Mouse (Mus musculus) myocyte (in vitro differentiated cells): ENCODE measurements at regions not wholly inside any gene's neighbourhood (a gene's known extent, or its start where the extent isn't known, plus 50 kb on each side); places are given as distances from the start of the nearest gene placed in this dataset.

Source experiments
- MAX ChIP-seq: IDR thresholded peaks from one replicate; pipeline ENCODE4 v1.6.1; 2011; ENCODE audit warnings: low read depth, mild to moderate bottlenecking, control low read depth
- MYOD1 ChIP-seq, 3 experiments: IDR thresholded peaks; one replicate each; pipeline ENCODE4 v1.6.1; 2011; ENCODE audit warnings: control low read depth in 2 of 3, low read depth in 2 of 3, mild to moderate bottlenecking in 2 of 3, moderate library complexity in 1 of 3; ENCODE audit not compliant: insufficient read length in 2 of 3, control insufficient read depth in 1 of 3
- MYOG ChIP-seq, 3 experiments: IDR thresholded peaks; one replicate each; pipeline ENCODE4 v1.6.1; 2011; ENCODE audit warnings: control low read depth in 2 of 3, low read depth in 2 of 3, mild to moderate bottlenecking in 2 of 3; ENCODE audit not compliant: insufficient read length in 2 of 3, control insufficient read depth in 1 of 3, insufficient read depth in 1 of 3
- POLR2A ChIP-seq: IDR thresholded peaks from one replicate; pipeline ENCODE4 v1.6.1; 2011; ENCODE audit warnings: low read depth, mild to moderate bottlenecking, control low read depth, moderate library complexity; ENCODE audit not compliant: insufficient read length
- REST ChIP-seq: IDR thresholded peaks from one replicate; pipeline ENCODE4 v1.6.1; 2011; ENCODE audit warnings: mild to moderate bottlenecking, control low read depth, moderate library complexity; ENCODE audit not compliant: insufficient read depth, insufficient read length
- TCF12 ChIP-seq: IDR thresholded peaks from one replicate; pipeline ENCODE4 v1.6.1; 2011; ENCODE audit warnings: mild to moderate bottlenecking, control low read depth; ENCODE audit not compliant: poor library complexity, insufficient read depth, severe bottlenecking

GRCm38 (mm10) chr8:10910244-10910872 lies 97.9 kb downstream of the Irs2 start:
- TF ChIP-seq MAX (no peak), REST (no peak), TCF12 (no peak), MYOD1 (IDR thresholded peaks at IDR 0.05; ENCODE audit: control insufficient read depth in 1 of 3, insufficient read length in 2 of 3, low read depth in 2 of 3) (no peak), POLR2A (no peak), MYOG (IDR thresholded peaks at IDR 0.05; ENCODE audit: control insufficient read depth in 1 of 3, insufficient read depth in 1 of 3, insufficient read length in 2 of 3, low read depth in 2 of 3) (no peak)
